Mouse (Mus musculus) MEL (cell line): ENCODE results near the gene Slc4a4. TPM values are rescaled to one million over a fixed set of nuclear protein-coding genes. Genes with fewer than 3 reads are reported as not detected.

Experiments used
- DNase-seq: peaks from one replicate; pipeline ENCODE4 v3.0.0; 2011; ENCODE audit warnings: low read depth, low spot score
- H3K27ac ChIP-seq: 2 replicates; pipeline ENCODE4 v1.5.1; 2012; ENCODE audit warnings: low read depth, mild to moderate bottlenecking, control low read depth, low read length, moderate library complexity; ENCODE audit not compliant: control insufficient read depth
- H3K27me3 ChIP-seq, 2 experiments: fragments of 150-350 bp in 1 of 2; sonication (generic) in 1 of 2; 2 replicates each; pipeline ENCODE4 v1.6.1; 2012; ENCODE audit warnings: low read length in 2 of 2, mild to moderate bottlenecking in 2 of 2, improper control_type of control experiment in 1 of 2, moderate library complexity in 1 of 2; ENCODE audit not compliant: insufficient read depth in 2 of 2, control insufficient read depth in 1 of 2
- H3K36me3 ChIP-seq, 2 experiments: 2 replicates each; pipeline ENCODE4 v1.6.1; 2012 to 2014; ENCODE audit warnings: low read length in 2 of 2, improper control_type of control experiment in 1 of 2, inconsistent platforms in 1 of 2, mild to moderate bottlenecking in 1 of 2; ENCODE audit not compliant: insufficient read depth in 2 of 2, control insufficient read depth in 1 of 2
- H3K4me1 ChIP-seq, 2 experiments: fragments of 150-350 bp in 1 of 2; sonication (generic) in 1 of 2; 2 replicates each; pipeline ENCODE4 v1.6.1; 2012; ENCODE audit warnings: low read length in 2 of 2, improper control_type of control experiment in 1 of 2, mild to moderate bottlenecking in 1 of 2; ENCODE audit not compliant: insufficient read depth in 2 of 2, control insufficient read depth in 1 of 2
- H3K4me3 ChIP-seq, 2 experiments: fragments of 150-350 bp in 1 of 2; sonication (generic) in 1 of 2; 2 replicates each; pipeline ENCODE4 v1.5.1; 2012; ENCODE audit warnings: low read depth in 2 of 2, low read length in 2 of 2, mild to moderate bottlenecking in 2 of 2, moderate library complexity in 2 of 2, control low read depth in 1 of 2, improper control_type of control experiment in 1 of 2; ENCODE audit not compliant: control insufficient read depth in 1 of 2, insufficient read depth in 1 of 2
- H3K79me2 ChIP-seq: 2 replicates; pipeline ENCODE4 v1.6.1; 2012; ENCODE audit warnings: mild to moderate bottlenecking, low read length, moderate library complexity; ENCODE audit not compliant: control insufficient read depth, poor library complexity, insufficient read depth
- H3K9ac ChIP-seq: 2 replicates; pipeline ENCODE4 v1.6.1; 2012; ENCODE audit warnings: low read depth, mild to moderate bottlenecking, control low read depth, low read length, moderate library complexity; ENCODE audit not compliant: control insufficient read depth, poor library complexity, severe bottlenecking
- H3K9me3 ChIP-seq: fragments of 150-350 bp; sonication (generic); replicated peaks from 2 replicates; pipeline ENCODE4 v1.6.1; 2012; ENCODE audit warnings: mild to moderate bottlenecking, low read length, improper control_type of control experiment, moderate library complexity; ENCODE audit not compliant: insufficient read depth
- CHD2 ChIP-seq: IDR thresholded peaks from 2 replicates; pipeline ENCODE4 v1.6.1; 2011; ENCODE audit warnings: low read length, improper control_type of control experiment
- E2F4 ChIP-seq: IDR thresholded peaks from 2 replicates; pipeline ENCODE4 v1.6.1; 2011; ENCODE audit warnings: low read depth, low read length, improper control_type of control experiment, borderline replicate concordance
- ELF1 ChIP-seq: IDR thresholded peaks from 2 replicates; pipeline ENCODE4 v1.6.1; 2014; ENCODE audit warnings: low read depth, mild to moderate bottlenecking, inconsistent platforms, low read length, improper control_type of control experiment, moderate library complexity
- HCFC1 ChIP-seq: IDR thresholded peaks from 2 replicates; pipeline ENCODE4 v1.6.1; 2012; ENCODE audit warnings: low read depth, mild to moderate bottlenecking, inconsistent platforms, low read length, improper control_type of control experiment, moderate library complexity
- KAT2A ChIP-seq: conservative IDR thresholded peaks from 2 replicates; pipeline ENCODE4 v1.6.1; 2012; ENCODE audit warnings: low read depth, low read length, improper control_type of control experiment, inconsistent platforms
- NELFE ChIP-seq: IDR thresholded peaks from 2 replicates; pipeline ENCODE4 v1.6.1; 2011; ENCODE audit warnings: low read depth, low read length, improper control_type of control experiment
- SMC3 ChIP-seq: IDR thresholded peaks from 2 replicates; pipeline ENCODE4 v1.6.1; 2011; ENCODE audit warnings: low read depth, low read length, improper control_type of control experiment
- ZKSCAN1 ChIP-seq: IDR thresholded peaks from 2 replicates; pipeline ENCODE4 v1.6.1; 2012; ENCODE audit warnings: low read depth, mild to moderate bottlenecking, inconsistent platforms, low read length, improper control_type of control experiment, moderate library complexity
- ZMIZ1 ChIP-seq: IDR thresholded peaks from 2 replicates; pipeline ENCODE4 v1.6.1; 2012; ENCODE audit warnings: low read depth, mild to moderate bottlenecking, inconsistent platforms, low read length, improper control_type of control experiment, moderate library complexity
- polyA plus RNA-seq, 2 experiments: library from polyadenylated mRNA; stranded (reverse) in 1 of 2; unstranded in 1 of 2; fragments of >175 nt in 1 of 2; fragments of >200 nt in 1 of 2; gene quantifications; 2 replicates each; pipeline versions ENCODE4 v1.2.1 to v1.2.4; 2012; ENCODE audit warnings: low replicate concordance in 2 of 2, low read depth in 1 of 2; ENCODE audit not compliant: insufficient read length in 2 of 2, insufficient read depth in 1 of 2, missing spikeins in 1 of 2
- total RNA-seq: library from RNA; depleted of rRNA; stranded (reverse); fragments of 300-350 nt; gene quantifications from 2 replicates; pipeline ENCODE4 v1.2.3, GENCODE M21; 2012

Gene Slc4a4
- total and polyA plus RNA-seq, 3 experiments, result not detected

DNA sequence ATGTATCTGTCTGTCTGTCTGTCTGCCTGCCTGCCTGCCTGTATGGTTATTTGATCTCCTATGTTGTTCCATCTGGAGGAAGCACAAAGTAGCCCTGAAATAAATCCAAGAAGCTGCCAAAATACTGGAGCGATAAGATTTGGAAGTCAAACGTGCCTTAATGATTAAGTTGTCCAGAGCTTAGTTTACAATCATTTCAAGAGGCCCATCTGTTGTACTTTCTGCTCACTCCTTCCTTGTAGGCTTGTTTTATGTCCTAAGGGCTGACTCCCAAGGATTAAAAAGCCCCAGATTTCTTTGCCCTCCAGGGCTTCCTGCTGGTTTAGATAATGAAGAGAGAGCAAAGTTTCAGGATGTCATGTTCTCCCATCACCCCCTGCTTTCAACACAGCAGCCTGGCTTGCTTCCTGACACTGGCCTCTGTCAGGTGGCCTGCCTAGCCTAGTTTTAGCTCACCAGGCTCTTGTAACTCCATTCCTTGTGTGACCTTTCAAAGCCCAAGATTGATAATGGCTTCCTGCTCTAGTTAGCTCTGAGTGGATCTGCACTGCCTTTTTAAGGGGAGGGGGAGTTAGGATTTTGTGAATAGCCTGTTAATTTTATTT is 262.9 kb downstream of the Slc4a4 start:
- no peaks in the 10 kb centered on the region for H3K9me3 ChIP-seq
- no peak for DNase-seq
- TF ChIP-seq SMC3 (no peak), NELFE (no peak)
- no peak overlapping the region for H3K9ac ChIP-seq
- no peaks in the 10 kb centered on the region for H3K4me1 ChIP-seq
- H3K36me3 ChIP-seq, result no peaks in the 10 kb centered on the region
- no peak overlapping the region for H3K4me3 ChIP-seq
- H3K27ac ChIP-seq, result no peak overlapping the region
- no peaks in the 10 kb centered on the region for H3K27me3 ChIP-seq
- H3K79me2 ChIP-seq, result no peaks in the 10 kb centered on the region

DNA sequence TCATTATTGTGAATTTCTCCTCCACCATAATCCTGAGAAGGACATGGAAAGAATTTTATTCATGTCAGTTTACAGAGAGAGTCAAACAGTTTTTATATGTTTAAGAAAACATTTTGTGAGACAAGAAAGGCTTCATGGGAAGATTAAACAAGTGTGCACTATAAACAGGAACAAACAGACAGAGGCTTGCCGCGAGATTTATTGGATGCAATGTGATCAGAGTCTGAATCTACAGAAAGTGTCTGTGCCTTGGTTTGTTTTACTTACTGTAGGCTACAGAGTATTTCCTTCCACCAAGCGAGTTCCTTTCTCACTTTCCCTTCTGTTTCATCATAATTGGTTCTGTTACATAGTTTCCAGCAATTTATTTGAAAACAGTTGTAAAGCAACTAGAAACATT is 264.5 kb downstream of the Slc4a4 start:
- no peaks in the 10 kb centered on the region for H3K79me2 ChIP-seq
- no peaks in the 10 kb centered on the region for H3K36me3 ChIP-seq
- H3K27ac ChIP-seq, result no peak overlapping the region
- no peaks in the 10 kb centered on the region for H3K9me3 ChIP-seq
- DNase-seq, result no peak
- no peaks in the 10 kb centered on the region for H3K4me1 ChIP-seq
- no peak overlapping the region for H3K4me3 ChIP-seq
- TF ChIP-seq KAT2A (no peak), E2F4 (no peak), ZKSCAN1 (no peak)
- no peaks in the 10 kb centered on the region for H3K27me3 ChIP-seq
- no peak overlapping the region for H3K9ac ChIP-seq

DNA sequence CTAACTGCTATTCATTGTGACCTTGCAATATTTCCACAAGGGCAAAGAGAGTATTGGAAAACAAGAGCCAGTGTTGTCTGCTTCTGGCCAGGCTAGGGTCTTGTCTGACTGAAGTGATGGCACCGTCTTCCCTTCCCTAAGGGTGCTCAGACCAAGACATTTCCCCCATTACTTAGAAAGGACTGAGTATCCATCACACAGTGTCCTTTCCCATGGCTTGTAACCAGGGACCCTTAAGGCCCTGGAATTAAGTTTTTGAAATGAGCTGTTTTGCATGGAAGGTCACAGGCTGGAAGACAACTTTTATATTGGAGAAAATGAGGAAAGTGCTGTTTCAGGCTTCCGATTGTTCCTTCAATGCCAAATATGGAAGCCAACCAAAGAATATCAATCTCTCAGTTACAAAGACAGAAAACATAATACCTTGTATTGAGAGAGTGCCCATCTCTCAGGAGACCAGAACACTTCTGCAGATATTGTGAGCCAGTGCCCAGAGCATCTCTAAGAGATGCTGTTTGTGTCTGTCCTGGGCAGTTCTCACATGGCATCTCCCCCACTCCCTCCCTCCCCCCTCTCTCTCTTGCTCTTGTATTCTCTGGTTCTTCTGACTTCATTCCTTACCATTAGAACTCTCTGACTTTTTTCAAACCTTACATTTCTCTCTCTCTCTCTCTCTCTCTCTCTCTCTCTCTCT is 284.6 kb downstream of the Slc4a4 start:
- Histone ChIP-seq H3K4me1 (no peaks in the 10 kb centered on the region), H3K27me3 (no peaks in the 10 kb centered on the region), H3K27ac (no peak overlapping the region), H3K36me3 (no peaks in the 10 kb centered on the region), H3K9me3 (no peaks in the 10 kb centered on the region), H3K79me2 (no peaks in the 10 kb centered on the region), H3K4me3 (no peak overlapping the region), H3K9ac (no peak overlapping the region)
- DNase-seq, result no peak
- no peak for TF ChIP-seq HCFC1
- TF ChIP-seq CHD2, result no peak
- no peak for TF ChIP-seq ZMIZ1
- no peak for TF ChIP-seq ELF1
- TF ChIP-seq KAT2A, result no peak
